Mouse (Mus musculus): ENCODE measurements around the gene Ccl17. TPM values are rescaled to one million over a fixed set of nuclear protein-coding genes. Genes with fewer than 3 reads are reported as not detected.

The Ccl17 gene
- 0.30 TPM in 1 of 2 replicates, not detected in the other for polyA plus RNA-seq (2012; rRNA removed)

GRCm38 (mm10) chr8:94810153-94810552, at the start of gene Ccl17:
Gene Ccl17 (plus strand): TSS chr8:94810453.

GRCm38 (mm10) chr8:94771941-94772670, 38.1 kb upstream of the Ccl17 start, which contains the start of gene Cx3cl1:
Gene Cx3cl1 (plus strand): TSS chr8:94772009.

GRCm38 (mm10) chr8:94837662-94838574, 27.7 kb downstream of the Ccl17 start, which contains the start of the genes Coq9 and Ciapin1:
Gene Coq9 (plus strand): TSS chr8:94838321.
Gene Ciapin1 (minus strand): TSS chr8:94838358.

GRCm38 (mm10) chr8:94857346-94858173, 47.3 kb downstream of the Ccl17 start, which contains the start of gene Polr2c:
Gene Polr2c (plus strand): TSS chr8:94857450.

Other genes with a start within 250 kb of the Ccl17 start
- gene Rspry1, start 208.5 kb upstream of the Ccl17 start, polyA plus RNA-seq (2012; rRNA removed), result 24.5 and 26.8 TPM in 2 replicates
- gene Fam192a, start 208.5 kb upstream of the Ccl17 start, polyA plus RNA-seq (2012; rRNA removed), result 71.6 and 84.9 TPM in 2 replicates
- gene Arl2bp, start 143.9 kb upstream of the Ccl17 start, polyA plus RNA-seq (2012; rRNA removed), result 183 and 209 TPM in 2 replicates
- gene Pllp, start 114.2 kb upstream of the Ccl17 start, polyA plus RNA-seq (2012; rRNA removed), result 0.70 and 0.74 TPM in 2 replicates
- 0.36 and 0.79 TPM in 2 replicates for gene Ccl22, start 64.9 kb upstream of the Ccl17 start, polyA plus RNA-seq (2012; rRNA removed)
- gene Cx3cl1, start 38.4 kb upstream of the Ccl17 start, polyA plus RNA-seq (2012; rRNA removed), result 19.7 and 21.7 TPM in 2 replicates
- gene Coq9, start 27.9 kb downstream of the Ccl17 start, polyA plus RNA-seq (2012; rRNA removed), result 66.2 and 67.0 TPM in 2 replicates
- 77.2 and 78.1 TPM in 2 replicates for gene Ciapin1, start 27.9 kb downstream of the Ccl17 start, polyA plus RNA-seq (2012; rRNA removed)
- 127 and 139 TPM in 2 replicates for gene Polr2c, start 47.0 kb downstream of the Ccl17 start, polyA plus RNA-seq (2012; rRNA removed)
- 68.6 and 72.1 TPM in 2 replicates for gene Dok4, start 65.9 kb downstream of the Ccl17 start, polyA plus RNA-seq (2012; rRNA removed)
- gene Ccdc102a, start 107.6 kb downstream of the Ccl17 start, polyA plus RNA-seq (2012; rRNA removed), result 11.4 and 19.4 TPM in 2 replicates
- 0.31 and 0.34 TPM in 2 replicates for gene Adgrg5, start 113.2 kb downstream of the Ccl17 start, polyA plus RNA-seq (2012; rRNA removed)
- 326 and 465 TPM in 2 replicates for gene Adgrg1, start 164.3 kb downstream of the Ccl17 start, polyA plus RNA-seq (2012; rRNA removed)
- gene Adgrg3, start 207.2 kb downstream of the Ccl17 start, polyA plus RNA-seq (2012; rRNA removed), result 2.3 and 2.7 TPM in 2 replicates
- gene Drc7, start 244.7 kb downstream of the Ccl17 start, polyA plus RNA-seq (2012; rRNA removed), result 2.0 and 2.1 TPM in 2 replicates